Mouse (Mus musculus) testis, postnatal 14 days (tissue): ENCODE results near the gene Tfap2a.

ENCODE experiments used
- DNase-seq: peaks from one replicate; pipeline ENCODE4 v3.0.0; 2021; ENCODE audit warnings: low spot score

The Tfap2a gene

GRCm38 (mm10) chr13:40738196-40738880, at the start of gene Tfap2a:
Gene Tfap2a (minus strand): TSS chr13:40738376.
- no peak for DNase-seq

DNA sequence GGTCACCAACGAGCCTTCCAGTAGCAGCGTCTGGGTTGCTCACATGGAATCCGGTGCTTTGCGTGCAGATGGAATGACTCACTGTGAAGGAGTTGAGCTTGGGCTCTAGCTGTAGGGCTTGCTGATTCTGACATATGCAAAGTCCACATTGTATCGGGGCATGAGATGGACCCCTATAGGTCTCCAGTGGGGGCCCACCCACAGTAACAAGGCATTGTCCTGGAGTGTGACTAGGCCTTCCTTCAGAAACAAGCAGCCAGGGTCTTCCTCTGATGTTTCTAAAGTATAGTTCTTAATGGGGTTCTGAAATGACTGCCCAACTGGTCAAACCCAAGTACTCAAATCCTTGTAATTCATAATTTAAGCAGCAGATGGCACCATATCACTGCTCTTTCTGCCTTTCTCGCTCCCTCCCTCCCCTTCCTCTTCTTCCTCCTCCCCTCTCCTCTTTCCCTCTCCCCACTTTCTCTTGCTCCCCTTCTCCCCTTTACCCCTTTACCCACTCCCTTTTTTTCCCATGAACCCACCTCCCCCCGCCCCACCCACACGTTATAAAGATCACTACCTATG, 46.1 kb upstream of the Tfap2a start:
- DNase-seq = no peak

DNA sequence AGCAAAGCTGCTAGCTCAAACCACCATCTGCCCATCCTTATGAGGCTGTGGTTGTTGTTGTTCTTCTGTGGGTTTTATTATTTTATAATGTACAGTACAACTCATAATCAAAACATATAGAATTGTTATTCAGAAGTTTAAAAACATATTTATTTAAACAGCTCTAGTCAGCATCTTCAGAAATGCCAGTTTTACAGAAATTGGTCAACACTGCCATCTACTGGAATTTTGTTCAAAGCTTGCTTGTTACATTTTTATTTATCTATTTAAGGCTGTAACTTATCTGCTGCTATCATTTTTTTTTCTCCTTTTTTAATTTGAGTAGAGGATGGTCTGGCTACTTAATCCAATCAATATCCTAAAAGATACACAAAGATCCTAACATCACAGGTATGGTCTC, 19.8 kb upstream of the Tfap2a start:
- DNase-seq = no peak

GRCm38 (mm10) chr13:40756356-40756755, 18.2 kb upstream of the Tfap2a start:
- no peak for DNase-seq

DNA sequence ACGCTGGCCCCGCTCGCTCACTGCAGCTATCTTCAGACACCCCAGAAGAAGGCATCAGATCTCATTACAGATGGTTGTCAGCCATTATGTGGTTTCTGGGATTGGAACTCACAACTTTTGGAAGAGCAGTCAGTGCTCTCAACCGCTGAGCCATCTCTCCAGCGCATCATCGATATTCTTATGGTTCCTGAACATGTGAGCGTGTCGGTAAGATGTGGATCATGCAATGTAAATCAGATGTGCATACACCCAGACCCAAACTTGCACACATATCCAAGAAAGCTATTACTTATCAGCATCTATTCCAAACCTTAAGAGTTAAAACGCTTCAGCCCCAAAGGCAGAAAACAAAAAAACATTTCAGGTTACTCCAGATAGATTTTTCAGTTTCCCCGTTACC, 15.9 kb upstream of the Tfap2a start:
- DNase-seq = no peak

- no peak for DNase-seq
Measured at GRCm38 (mm10) chr13:40751889-40752288, 13.7 kb upstream of the Tfap2a start.

DNA sequence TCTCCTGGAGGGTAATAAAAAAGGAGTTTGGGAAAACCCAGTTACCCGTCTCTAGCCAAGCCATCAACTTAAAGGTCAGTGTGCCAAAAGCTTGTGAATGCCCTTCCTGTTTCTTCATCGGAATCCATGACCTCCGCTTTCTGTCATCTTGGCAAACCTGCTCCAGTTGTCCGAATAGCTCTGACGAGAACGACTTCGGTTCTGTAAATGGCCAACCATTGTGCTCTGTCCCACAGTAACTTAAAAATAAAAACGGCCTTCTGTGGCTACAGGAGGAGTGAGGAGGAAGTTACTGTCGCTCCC, 11.4 kb upstream of the Tfap2a start:
- no peak for DNase-seq

- DNase-seq = no peak
Measured at GRCm38 (mm10) chr13:40748785-40749602, 10.8 kb upstream of the Tfap2a start.

- DNase-seq = no peak
Measured at GRCm38 (mm10) chr13:40744111-40744805, 6.1 kb upstream of the Tfap2a start.

GRCm38 (mm10) chr13:40743221-40743620, 5.0 kb upstream of the Tfap2a start:
- DNase-seq = no peak

DNA sequence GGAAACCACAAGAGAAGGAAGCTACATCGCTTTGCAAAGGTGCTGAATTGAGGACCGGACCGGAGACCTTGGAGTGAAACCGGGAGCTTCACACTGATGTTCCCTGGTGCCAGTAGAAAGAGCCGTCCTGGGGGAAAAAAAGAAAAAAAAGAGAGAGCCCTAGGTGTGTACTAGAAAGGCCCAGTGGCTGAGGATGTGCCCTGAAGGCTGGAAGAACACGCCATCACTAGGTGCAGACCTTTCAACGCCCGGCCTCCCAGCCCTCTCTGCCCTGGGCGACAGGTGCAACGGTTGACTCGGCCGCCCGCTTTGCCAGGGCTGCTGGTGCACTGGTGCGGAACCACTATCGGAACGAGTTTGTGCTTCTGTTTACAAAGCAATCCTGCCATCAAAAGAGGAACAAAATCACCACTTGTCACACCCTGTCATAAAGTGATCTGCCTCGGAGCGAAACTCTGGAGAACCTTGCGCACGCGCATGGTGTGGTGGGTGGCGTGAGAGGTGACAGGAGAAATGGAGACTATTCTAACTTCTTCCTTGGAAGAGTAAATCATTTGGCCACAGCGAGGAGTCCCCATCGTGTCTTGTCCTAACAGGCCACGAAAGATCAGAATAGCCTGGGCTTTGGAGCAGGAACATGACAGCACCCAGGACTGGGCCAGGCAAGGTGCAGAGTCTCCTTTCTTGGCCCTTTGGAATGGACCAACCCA, 3.8 kb upstream of the Tfap2a start:
- no peak for DNase-seq

DNA sequence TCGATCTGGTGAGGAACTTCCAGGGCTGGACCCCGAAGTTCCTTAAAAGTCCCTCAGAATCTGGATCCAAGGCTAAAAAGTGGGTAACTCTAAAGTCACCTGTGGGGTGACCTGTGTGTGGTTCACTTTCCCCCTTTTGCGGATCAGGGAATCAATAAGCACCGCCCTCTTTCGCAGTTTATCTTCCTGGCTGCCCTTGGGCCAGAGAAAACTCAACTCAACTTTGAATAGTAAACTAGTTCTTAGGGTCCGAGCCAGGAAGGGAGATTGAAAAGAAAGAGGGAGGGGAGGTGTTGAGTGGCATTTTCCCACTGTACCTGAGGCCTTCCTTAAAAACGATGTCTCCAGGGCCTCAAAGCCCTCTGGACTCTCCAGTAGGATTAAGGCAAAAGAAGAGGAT, 3.3 kb upstream of the Tfap2a start:
- DNase-seq = no peak

DNA sequence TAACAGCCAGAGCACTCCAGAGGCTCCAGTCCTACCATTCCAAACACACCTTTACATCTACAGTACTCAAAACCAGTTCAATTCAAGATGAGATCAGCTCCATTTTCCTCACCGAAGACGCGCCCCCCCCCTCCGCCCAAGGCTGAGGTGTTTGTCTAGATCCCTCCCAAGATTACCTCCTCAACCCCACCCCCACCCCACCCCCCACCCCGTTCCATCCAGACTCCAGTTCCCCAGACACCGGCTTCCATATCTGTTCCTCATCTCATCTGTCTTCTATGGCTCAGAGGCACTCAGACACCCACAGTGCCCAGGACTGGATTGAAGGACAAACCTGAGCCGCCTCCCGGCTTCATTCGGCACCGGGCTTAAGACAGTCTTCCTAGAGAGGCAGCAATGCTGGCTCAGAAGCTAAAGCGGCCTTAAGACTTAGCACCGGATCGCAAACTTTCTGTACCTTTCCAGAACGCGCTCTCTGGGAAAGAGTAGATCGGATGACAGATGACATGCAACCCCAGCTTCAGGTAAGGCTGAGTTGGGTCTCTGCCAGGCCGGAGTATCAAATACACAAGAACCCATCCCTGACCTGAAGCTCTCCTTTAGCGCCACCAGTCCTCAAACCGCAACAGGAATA, 2.7 kb upstream of the Tfap2a start:
- DNase-seq = no peak

DNA sequence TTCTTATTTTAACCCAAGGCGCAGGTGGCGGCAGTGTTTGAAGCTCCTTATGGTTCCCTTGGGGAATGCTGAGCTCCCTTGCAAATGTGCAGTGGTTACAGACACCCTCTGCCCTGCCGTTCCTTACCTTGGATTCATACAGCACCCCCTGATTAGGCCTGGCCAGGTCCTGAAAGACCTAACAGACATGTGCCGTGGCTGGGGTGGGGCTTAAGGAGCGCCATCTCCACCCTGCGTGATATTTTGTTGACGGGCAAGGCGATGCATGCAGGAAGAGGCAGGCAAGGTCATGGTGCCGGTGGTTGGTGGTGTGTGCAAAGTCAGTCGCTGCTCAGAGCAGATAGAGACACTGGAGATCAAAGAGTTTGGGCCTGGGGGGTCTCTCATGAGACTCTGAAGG, 1.7 kb upstream of the Tfap2a start:
- DNase-seq = no peak

DNA sequence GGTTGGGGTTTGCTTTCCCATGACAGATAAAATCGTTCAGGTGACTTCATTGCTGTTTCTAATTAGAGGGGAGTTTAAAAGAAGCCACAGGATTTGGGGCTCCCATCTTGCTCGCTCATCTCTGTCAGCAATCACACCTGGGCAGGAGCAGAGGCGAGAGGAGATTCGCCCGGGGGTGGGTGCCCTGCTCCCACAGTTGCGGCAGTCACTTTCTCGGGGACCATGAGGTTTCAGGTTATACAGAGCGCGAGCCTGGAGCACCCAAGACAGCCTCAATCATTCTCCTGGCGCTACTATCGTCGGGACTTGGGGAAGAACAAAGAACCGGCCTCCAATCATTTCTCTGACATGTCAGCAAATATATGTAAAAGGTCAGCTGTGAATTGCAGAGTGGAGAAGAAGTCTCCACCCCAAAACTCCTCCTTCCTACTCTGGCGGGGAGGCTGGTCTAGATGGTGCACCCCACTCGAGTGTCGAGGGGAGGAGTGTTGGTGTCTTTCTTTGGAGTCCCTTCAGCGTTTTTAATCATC, 1.0 kb upstream of the Tfap2a start:
- DNase-seq = no peak

DNA sequence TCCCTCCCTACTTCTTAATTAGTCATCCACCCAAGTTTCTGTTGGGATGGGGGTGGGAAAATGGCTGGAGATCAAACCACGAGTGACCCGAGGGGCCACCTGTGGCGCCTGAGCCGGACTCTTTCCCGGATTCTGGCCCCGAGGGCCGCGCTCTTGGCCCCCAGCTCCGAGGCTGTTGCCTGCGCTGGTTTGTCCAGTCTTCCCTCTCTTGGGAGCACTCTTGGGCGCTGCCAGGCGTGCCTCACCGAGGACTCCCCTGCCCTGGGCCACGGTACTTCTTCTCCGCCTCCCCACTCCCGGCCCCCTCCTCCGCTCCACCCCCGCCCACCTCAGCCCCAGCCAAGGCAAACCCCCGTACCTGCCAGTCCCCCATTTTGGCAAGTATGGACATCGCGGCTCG, 415 bp downstream of the Tfap2a start:
- DNase-seq = no peak

GRCm38 (mm10) chr13:40737099-40737498, 1.1 kb downstream of the Tfap2a start:
- DNase-seq = no peak

GRCm38 (mm10) chr13:40736107-40736780, 1.9 kb downstream of the Tfap2a start:
- DNase-seq = no peak

DNA sequence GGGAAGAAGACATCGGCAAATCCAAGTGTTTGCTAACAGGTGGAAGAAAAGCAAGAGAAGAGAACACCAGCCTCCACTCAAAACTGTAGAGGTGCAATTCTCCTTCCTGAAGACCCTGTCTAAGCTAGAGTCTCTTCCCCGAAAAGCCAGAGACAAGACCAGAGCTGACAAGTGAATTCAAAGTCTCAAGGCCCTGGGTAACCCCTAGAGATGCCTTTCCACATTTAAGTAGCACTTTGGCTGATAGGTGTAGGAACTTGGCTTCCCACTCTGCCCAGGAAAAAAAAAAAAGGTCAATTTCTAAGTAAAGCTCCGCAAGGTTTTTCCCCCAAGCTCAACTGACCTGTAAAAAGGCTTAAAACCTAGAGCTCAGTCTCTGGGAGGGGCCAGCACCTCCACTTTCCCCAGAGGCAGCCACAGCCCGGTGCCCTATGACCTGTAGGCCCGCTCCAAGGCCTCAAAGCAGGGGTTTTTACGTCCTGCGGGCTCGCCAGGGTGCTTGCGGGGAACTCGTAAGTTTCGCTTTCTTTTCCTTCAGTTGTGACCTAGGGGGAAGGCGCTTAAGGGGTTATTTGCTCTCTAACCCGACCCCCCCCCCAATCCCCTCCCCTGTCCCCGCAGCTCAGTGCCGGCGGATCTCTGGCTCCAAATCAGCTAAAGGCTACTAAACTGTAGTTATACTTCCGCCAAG, 2.6 kb downstream of the Tfap2a start:
- no peak for DNase-seq

- DNase-seq = no peak
Measured at GRCm38 (mm10) chr13:40734316-40734965, 3.7 kb downstream of the Tfap2a start.
